Mouse (Mus musculus): ENCODE data around the gene Tmem139.

DNA sequence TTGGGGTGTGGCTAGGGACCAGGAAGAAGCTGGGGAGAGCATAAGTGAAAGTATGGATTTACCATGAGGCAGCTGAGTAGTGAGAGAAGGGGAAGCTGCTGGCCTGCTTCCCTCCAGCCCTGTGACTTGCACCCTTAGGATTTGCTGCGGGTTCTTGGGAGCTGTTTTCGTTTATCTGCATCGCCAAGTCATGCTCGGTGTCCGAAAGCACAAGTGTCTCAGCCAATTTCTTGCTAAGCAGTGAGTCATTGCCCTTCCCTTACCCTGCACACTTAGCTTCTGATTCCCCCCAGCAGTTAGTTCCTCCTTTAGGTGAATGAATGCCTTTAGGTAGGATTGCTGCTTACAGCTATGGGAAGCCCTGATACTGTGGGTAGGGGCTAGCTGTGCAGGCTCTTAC, 37.6 kb downstream of the Tmem139 start:
- TF ChIP-seq CTCF (IDR thresholded peaks at IDR 0.05; ENCODE audit: low read depth) (no peak), EP300 (IDR thresholded peaks at IDR 0.05; ENCODE audit: low read depth) (no peak)
